Mouse (Mus musculus): Measurements from ENCODE around the gene Slc38a6.

Gene Slc38a6

GRCm38 (mm10) chr12:73357311-73357710 lies 70.7 kb downstream of the Slc38a6 start:
- DNase-seq (ENCODE audit: low spot score), result no peak

GRCm38 (mm10) chr12:73357736-73358135 lies 71.2 kb downstream of the Slc38a6 start:
- no peak for DNase-seq (ENCODE audit: low spot score)

- no peak for DNase-seq (ENCODE audit: low spot score)
Measured at GRCm38 (mm10) chr12:73358640-73359039, 72.1 kb downstream of the Slc38a6 start.

- no peak for DNase-seq (ENCODE audit: low spot score)
Measured at GRCm38 (mm10) chr12:73359520-73359919, 72.9 kb downstream of the Slc38a6 start.

- DNase-seq (ENCODE audit: low spot score), result no peak
Measured at GRCm38 (mm10) chr12:73361201-73361600, 74.6 kb downstream of the Slc38a6 start.

GRCm38 (mm10) chr12:73363401-73363800 lies 76.8 kb downstream of the Slc38a6 start:
- DNase-seq (ENCODE audit: low spot score), result no peak

- no peak for DNase-seq (ENCODE audit: low spot score)
Measured at GRCm38 (mm10) chr12:73363956-73364355, 77.4 kb downstream of the Slc38a6 start.

- no peak for DNase-seq (ENCODE audit: low spot score)
Measured at GRCm38 (mm10) chr12:73366581-73366980, 80.0 kb downstream of the Slc38a6 start.

GRCm38 (mm10) chr12:73367460-73368079 lies 81.0 kb downstream of the Slc38a6 start:
- DNase-seq (ENCODE audit: low spot score), result no peak

GRCm38 (mm10) chr12:73368868-73369608 lies 82.5 kb downstream of the Slc38a6 start:
- no peak for DNase-seq (ENCODE audit: low spot score)

- no peak for DNase-seq (ENCODE audit: low spot score)
Measured at GRCm38 (mm10) chr12:73370367-73370944, 83.9 kb downstream of the Slc38a6 start.

- DNase-seq (ENCODE audit: low spot score), result no peak
Measured at GRCm38 (mm10) chr12:73371132-73371531, 84.6 kb downstream of the Slc38a6 start.

- DNase-seq (ENCODE audit: low spot score), result no peak
Measured at GRCm38 (mm10) chr12:73378026-73378425, 91.4 kb downstream of the Slc38a6 start.

GRCm38 (mm10) chr12:73378724-73379355 lies 92.3 kb downstream of the Slc38a6 start:
- DNase-seq (ENCODE audit: low spot score), result no peak

- DNase-seq (ENCODE audit: low spot score), result no peak
Measured at GRCm38 (mm10) chr12:73380686-73381360, 94.2 kb downstream of the Slc38a6 start.

- no peak for DNase-seq (ENCODE audit: low spot score)
Measured at GRCm38 (mm10) chr12:73381452-73381851, 94.9 kb downstream of the Slc38a6 start.

- DNase-seq (ENCODE audit: low spot score), result no peak
Measured at GRCm38 (mm10) chr12:73382290-73383178, 96.0 kb downstream of the Slc38a6 start.

GRCm38 (mm10) chr12:73383179-73383510 lies 96.6 kb downstream of the Slc38a6 start:
- DNase-seq (ENCODE audit: low spot score), result no peak

- DNase-seq (ENCODE audit: low spot score), result no peak
Measured at GRCm38 (mm10) chr12:73383861-73384260, 97.3 kb downstream of the Slc38a6 start.

- DNase-seq (ENCODE audit: low spot score), result no peak
Measured at GRCm38 (mm10) chr12:73384747-73385146, 98.2 kb downstream of the Slc38a6 start.

- no peak for DNase-seq (ENCODE audit: low spot score)
Measured at GRCm38 (mm10) chr12:73392507-73392906, 105.9 kb downstream of the Slc38a6 start.

Measured in ovary, postnatal 14 days (tissue).